Mouse (Mus musculus): ENCODE results near the gene Pcnx.

Pcnx gene

DNA sequence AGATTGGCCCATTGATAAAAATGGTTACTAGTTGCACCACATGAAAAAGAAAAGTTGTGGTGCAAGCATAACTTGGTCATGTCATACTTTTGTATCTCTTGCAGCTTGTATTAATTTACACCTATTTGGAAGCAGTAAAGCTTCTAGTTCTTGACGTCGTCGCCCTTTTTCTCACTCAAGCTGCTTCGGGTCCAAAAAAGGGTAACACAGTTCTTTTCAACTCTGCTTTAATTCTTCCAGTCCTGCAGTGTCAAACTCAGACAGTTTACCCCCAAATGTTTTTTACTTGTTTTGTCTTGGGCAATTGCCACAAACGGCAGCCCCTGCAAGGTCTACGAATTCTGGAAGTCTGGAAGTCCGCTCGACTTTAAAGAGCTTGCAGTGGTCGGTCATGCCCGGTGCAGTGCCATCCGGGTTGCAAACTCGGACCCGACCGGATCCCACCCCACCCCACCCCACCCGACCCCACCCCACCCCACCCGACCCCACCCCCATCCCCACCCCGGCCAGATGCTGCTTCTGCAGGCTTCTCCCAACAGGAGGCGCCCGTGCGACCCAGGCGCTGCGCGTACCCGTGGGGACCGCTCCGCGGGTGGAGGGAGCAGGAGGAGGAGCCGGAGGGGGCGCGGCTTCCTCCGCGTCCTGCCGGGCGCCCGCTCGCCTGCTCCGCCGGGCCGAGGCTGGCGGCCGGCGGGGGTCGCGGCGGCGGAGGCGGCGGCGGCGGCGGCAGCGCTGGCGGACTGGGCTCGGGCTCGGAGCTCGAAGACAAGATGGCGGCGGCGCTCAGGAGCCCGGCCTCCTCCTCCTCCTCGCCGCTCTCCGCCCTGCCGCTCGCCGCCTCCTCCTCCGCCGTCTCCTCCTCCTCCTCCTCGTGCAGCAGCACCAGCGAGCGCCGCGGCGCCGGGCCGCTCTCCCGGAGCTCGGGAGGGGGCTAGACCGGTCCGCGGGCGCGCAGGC, at the start of gene Pcnx:
Gene Pcnx, plus strand, starts transcription at position 673 of the 957 bp plus-strand sequence.
- DNase-seq = peak; percentile 95

DNA sequence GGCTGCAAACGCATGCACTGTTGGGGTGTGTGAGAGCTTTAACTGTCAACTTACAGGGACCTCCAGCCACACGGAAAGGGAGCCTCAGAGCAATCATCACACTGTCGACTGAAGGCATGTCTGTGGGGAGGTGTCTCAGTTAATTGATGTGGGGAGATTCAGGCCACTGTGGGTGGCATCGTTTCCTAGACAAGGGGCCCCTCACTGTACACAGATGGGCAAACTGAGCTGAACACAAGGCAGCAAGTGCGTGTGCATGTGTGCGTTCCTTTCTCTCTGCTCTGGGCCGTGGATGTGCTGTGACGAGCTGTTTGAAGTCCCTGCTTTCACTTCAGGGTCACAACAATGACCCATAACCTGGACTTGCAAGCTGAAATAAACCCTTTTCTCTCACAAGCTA, 49.4 kb upstream of the Pcnx start:
- DNase-seq = no peak

DNA sequence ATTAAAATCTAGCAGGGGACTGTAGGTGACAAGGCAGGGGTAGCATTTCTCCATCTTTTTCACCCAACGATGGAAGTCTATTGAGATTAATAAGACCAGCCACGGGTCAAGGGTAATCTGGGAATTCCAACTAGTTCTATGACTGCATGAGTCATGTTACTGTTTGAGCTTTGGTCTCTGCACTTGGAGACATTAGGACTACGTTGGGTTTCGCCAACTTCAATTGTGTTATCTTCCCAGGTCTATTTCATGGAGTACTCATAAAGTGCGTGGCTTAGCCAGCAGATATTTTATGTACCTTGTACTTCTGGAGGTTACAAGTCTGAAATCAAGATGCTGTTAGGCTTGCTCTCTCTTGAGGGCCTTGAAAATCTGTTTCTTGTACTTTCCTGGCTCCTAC, 45.1 kb upstream of the Pcnx start:
- no peak for DNase-seq

DNA sequence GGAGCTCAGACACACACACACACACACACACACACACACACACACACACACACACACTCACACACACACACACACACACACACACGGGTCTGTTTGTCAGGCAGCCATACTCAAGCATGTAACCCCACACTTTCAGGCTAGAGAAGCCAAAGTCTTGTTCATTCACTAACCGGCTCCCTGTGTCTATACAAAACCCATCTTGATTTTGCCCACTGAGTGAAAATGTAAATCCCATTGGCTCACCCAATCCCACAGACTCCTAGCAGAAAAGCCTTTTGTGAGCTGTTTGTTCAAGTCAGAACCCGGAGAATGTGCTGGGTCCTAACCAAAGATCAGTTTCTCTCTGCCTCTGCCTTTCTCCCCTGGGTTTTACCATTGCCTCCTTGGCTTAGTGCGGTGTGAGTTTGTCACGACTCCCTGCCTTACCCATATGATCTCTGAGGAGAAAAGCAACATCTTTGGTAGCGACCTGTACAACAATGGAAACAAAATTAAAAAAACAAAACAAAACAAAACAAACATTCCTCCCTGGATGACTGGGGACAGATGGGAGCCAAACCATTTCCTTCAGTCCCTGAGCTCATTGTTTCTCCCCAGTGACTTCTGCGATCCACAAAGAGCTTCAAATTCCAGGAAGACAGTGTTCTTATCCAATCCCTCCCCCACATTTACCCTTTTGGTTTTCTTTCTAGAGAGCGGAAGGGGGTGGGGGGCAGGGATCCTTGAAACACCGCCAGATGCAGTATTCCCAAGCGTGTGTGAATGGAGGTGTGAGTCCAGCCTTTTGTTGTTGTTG, 43.3 kb upstream of the Pcnx start:
- peak; percentile 56 for DNase-seq

DNA sequence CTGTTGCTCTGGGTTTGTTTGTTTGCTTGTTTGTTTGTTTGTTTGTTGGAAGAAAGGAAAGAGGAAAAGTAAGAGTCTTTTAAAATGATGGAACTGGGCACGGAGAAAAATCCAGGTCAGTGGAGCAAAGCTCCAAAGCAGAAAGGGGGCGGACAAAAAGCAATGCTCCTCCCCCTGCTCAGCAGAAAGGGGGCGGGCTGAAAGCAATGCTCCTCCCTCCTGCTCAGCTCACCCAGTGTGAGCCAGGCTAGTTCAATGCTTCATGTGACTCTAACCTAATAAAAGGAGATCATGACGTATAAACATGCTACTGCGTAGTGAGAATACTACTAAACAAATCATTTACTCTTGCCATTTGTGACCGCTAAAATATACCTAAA, 42.7 kb upstream of the Pcnx start:
- DNase-seq = peak; percentile 67

DNA sequence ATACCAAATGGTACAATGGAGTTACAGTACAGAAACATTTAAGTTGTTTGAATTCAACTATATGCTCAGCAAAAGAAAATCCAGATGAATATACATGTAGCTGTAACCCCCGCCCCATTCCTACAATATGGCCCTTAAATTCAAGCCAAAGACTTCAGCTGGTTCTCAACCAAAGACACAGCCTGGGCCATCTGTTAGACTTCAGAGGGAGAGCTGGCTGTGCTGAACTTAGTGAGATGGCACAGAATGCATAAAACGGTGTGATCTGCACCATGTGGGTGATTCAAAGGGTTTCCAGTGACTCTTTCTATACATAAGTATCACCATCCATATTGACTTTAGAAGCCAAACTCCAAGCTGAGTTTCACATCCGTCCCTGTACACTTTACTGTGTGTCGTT, 39.1 kb upstream of the Pcnx start:
- DNase-seq = no peak

DNA sequence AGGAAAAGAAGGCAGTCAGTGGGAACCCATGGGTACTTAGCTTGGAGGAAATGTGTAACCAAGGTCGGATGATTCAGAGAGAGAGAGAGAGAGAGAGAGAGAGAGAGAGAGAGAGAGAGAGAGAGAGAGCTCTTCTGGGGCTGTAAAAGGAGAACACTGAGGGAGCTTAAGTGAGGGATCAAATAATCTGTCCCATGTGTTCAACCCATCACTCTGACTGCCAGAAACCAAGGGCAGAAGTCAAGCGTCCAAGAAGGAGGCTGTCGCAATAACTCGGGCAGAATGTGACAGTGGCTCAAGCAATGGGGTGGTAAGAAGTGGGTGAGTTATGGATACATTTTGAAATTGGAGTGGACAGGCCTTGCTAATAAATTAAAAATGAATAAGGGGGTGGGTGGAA, 37.6 kb upstream of the Pcnx start:
- DNase-seq = no peak

DNA sequence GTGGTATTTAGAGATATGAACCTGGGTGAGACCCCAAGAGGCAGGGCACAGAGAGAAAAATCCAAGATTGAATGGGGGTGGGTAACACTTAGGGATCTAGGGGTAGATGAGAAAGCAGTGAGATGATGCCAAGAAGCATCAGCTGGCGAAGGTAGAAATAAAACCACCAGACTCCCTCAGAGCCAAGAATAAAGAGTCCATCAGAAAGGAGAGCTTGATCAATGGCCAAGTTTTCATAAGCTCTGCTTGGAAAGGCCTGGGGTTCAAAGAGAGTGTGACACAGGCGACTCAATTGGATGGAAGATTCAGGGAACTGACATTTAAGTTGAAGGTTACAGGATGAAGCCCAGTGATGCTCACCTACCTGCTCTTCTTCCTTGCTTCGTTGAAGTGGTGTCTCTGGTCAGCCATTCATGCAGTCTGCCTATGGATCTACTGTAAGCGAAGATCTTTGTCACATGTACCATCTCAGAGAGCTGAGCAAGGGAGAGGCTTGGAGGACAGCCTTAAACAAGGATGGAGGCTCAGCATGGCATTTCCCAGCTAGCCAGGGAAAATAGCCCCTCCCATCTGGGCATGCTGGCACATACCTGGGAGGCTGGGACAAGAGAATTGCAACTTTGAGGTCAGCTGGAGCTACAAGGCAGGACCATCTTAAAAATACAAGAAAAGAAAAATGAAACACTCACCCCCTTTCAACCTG, 36.9 kb upstream of the Pcnx start:
- DNase-seq = no peak

DNA sequence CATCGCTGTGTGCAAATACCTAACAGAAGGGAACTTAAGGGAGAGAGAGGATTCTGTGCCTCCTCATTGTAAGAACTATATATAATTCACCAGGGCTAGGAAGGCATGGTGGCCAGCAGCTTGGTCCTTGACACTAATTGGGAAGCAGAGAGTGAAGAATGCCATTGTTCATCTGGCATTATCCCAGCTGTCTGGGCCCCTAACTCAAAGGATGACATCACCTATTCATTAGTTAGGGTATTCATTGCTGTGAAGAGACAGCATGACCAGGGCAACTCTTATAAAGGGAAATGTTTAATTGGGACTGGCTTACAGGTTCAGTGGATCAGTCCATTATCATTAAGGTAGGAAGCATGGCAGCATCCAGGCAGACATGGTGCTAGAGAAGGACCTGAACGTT, 31.5 kb upstream of the Pcnx start:
- DNase-seq = no peak

DNA sequence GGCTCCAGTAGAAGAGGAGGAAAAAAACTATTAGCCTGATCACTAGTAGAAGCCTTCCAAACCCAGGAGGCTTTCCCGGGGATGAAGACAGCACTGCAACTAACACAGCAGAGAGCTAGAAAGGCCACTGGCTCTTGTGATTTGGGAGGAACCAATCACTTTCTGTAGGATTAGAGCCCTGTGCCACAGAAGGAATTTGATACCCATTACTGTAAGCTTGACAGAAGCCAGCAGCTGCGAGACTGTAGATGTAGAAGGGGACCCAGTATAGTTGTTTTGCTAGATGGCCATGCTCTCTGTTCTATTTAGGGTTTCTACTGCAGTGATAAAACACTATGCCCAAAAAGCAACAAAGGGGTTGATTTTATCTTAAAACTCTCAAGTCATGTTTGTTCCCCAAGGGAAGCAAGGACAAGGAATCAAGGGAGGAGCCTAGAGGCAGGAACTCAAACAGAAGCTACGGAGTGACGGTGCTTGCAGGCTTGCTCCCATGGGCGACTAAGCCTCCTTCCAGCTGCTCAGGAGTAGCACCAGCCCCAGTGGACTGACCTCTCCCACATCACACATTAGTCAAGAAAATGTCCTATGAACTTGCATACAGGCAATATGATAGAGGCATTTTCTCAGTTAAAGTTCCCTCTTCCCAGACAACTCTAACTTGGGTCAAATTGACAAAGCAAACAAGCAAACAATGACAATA, 27.6 kb upstream of the Pcnx start:
- peak; percentile 18 for DNase-seq

DNA sequence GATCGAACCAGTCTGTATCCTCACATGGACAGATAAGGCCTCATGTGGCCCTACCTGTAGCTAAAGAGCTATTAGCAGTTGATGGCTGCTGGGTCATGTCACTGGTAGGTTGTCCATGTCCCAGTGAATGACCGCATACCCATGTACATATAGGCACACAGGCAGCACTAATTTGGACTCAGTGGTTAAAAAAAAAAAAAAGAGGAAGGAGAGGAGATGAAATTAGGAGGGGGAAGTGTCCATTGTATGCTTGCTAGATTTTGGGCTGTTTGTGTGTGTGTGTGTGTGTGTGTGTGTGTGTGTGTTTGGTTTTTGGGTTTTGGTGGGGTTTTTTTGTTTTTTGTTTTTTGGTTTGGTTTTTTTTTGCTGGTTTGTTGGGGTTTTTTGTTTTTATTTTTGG, 26.7 kb upstream of the Pcnx start:
- no peak for DNase-seq

DNA sequence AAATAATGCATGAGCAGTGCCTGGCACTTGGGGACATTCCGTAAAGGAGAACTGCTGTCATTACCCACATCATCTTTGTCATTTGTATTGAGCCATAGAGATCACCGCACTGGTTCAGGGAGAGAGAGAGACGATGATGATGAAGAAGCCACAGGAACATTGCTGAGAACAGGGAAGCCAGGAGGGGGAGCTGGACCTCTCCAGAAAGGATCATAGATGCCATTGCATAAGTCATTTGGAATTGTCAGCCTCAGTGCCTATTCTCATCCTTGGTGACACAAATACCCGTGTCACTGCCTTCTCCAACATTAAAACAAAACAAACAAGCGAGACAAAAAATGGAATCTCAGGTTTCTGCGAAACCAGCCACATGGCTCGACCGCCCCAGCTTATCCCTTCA, 23.7 kb upstream of the Pcnx start:
- DNase-seq = no peak

DNA sequence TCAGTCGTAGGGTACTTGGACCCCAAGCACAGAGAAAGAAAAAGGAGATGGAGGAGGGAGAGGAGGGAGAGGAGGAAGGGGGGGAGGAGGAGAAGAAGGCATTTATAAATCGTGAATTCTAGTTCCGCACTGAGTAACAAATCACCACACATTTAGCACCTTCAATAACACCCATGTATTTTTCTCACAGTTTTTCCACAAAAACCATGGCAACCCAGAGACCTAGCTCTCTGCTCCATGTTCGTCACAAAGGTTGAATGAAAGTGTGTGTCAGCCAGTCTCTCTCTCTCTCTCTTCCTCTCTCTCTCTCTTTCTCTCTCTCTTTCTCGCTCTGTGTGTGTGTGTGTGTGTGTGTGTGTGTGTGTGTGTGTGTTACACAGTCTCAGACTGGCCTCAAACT, 22.4 kb upstream of the Pcnx start:
- no peak for DNase-seq

DNA sequence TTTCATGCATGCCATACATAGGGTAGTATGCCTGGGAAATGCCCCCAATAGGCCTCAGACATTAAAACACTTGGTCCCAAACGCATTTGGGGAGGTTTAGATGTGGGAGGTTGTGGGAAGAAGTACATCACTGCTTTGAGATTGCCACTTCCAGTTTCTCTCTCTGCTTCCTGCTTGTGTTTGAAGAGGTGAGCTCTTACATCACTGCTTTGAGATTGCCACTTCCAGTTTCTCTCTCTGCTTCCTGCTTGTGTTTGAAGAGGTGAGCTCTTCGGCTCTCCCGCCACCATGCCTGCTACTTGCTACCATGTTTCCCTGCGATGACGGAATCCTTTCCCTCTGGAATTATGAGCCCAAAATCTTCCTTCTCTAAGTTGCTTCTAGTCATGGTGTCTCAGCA, 20.2 kb upstream of the Pcnx start:
- DNase-seq = no peak

DNA sequence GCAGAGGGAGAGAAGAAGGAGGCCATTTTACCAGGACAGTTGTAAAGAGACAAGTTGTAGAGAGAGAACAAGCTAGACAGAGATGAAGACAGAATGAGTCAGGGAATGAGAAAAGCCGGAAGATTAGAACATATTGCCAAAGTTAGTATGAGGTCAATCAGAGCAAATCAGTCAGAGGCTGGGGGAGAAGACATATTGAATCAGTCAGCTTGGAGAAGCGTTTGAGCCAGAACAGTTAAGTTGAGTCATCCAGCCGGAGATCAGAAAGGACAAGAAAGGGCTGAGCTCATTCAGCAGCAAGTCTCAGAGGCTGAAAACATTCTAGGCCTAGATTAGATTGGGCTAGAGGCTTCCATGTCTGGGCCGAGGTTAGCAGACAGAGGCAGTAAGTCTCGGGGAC, 18.8 kb upstream of the Pcnx start:
- DNase-seq = no peak

DNA sequence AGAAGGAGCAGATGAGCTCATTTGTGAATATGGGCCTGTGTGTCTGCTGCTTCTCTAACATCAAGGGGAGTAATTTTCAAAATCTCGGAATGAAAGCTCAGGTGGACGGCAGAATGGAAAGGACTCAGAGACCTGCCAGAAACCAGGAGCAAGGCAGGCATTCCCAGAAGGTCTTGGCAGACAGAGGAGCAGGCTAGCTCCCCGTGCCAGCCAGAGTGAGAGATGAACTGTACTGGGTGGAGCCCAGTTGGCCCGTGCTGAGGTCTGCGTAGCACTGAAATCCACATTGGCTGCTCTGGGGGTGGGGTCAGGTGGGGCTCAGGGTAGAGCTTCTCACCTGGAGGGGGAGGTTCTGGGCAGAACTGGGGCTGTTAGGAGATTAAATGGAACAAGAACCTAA, 16.3 kb upstream of the Pcnx start:
- DNase-seq = no peak

DNA sequence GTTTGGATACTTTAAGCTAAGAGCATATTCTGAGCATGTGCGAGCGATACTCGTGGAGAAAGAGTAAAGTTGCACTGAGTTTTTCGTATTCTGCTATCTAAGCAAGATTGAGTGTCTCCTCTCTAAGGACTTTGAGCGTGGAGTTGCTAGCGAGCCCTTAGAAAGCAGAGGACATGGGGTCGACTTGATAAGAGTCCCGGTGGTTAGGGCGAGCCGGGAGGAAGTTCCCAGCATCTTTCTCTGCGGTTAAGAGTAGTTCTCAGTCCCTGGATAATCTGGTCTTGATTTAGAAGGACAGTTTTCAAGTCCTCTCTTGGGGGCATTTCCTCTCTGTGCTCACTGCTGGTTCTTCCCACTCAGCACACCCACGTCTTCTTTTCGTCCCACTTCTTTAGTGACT, 15.3 kb upstream of the Pcnx start:
- peak; percentile 16 for DNase-seq

DNA sequence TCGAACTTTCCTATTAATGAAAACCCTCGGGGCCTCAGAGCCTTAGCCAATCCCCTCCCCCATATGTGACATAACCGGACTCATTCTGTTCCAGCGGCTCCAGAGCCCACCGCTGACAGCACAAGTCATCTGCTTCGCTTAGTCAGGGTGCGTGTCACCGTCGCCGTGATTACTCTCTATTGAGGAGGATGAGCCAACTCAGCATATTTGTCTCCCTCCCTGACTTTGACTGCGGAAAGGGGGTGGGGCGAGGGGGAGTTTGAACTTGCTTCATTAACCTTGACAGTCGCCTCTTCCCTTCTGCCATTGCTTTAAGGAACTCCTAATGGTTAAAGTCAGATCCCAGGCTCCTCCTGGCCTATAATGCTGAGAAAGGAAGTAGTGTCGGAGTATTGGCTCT, 14.8 kb upstream of the Pcnx start:
- peak; percentile 56 for DNase-seq

DNA sequence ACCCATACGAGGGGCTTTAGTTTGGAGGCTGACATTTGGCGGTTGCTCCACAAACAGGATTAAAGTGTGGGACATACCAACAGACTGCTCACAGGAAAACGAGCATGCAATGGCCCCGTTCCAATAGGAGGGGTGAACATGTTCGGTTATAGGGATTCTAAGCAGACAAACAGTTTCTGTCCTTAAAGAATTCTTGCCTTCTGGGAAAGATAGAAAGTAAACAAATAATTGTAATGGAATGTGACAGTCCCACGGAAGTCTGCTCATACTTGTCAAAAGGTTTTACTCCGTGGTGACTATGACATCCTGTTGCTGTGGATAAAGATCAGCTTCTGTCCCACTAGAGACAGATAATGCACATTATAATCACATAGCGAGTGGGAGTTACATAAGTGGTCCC, 10.2 kb upstream of the Pcnx start:
- DNase-seq = no peak

DNA sequence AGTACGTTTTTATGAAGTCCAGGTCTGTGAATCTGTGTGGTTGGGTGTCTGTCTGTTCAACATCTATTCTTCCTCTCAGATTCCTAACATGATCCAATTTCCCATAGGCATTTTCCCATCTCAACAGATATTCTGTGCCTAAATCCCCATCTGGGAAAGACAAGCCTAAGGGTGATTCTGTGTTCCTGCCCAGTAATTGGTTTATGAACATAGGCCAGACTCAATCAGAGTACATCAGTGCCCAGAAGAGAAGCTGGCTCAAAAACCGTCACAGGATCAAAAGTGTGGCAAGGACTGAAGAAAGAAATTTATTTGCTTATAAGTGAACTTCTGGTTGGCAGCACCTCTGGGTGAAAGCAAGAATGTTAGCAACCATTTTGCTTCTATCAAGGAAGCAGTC, 7.3 kb upstream of the Pcnx start:
- DNase-seq = no peak

DNA sequence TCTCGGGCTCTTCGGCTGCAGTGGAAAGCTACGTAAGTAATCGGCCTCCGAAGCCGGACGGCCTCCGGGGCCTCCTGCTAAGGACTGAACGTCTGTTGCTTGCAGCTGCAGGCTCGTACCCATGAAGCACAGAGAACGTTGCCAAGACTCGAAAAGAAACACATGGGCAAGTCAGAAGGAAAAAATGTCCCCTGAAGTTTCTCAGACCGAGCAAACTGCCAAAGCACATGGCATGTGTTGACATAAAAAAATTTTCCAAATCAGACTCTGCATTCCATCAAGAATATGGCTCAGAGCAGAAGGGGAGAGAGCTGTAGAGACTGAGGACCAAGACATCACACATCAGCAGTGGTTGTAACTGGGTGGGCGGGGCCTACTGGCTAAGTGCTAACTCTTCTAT, 6.8 kb upstream of the Pcnx start:
- no peak for DNase-seq

DNA sequence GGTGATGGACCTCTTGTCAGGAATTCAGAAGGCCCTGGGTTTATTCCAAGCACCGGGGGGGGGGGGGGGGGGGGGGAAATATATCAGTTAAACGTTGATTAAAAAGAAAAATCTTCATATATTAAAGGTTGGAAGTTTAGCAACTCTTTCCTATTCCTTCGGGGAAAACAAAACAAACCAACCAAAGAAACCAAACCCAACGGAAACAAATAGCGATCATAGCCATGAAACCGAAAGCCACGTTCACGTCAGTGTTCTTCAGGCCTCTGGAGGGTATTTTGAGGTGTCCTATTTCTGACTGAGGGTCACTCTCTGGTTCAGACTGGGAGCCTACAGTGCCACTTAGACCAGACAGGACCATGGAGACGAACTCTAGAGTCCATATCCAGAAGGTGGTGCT, 6.3 kb upstream of the Pcnx start:
- no peak for DNase-seq

DNA sequence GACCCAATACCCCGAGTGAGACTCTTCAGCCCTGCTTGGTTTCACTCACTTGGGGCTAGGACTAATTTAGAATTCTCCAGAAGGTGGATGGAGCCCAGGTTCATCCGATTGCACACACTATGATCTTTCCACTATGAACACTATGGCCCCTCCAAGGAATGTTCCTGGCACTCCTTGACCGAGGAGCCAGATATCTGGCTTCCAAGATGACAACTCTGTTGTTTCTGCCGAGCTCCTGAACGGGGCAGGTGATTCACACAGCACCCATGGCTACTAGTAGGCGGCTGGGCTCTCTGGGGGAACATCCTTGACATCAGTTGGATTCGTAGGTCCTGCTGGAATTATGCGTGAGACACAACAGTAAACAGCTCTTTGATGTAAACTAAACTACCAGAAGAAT, 4.8 kb upstream of the Pcnx start:
- no peak for DNase-seq
